ENCODE assay signal across 11 mouse cellular contexts in genomic region chr19:18649955-18650354, GRCm38 (mm10).
"Had no signal": no experiment of that assay in that cellular context is flagged by ENCODE, and none has a peak within 500 bp of the region (broad histone marks: within the 10 kb centered on the region; RNA-seq: fewer than 3 reads in every experiment).

No protein-coding gene starts in this region.

- H3K27ac ChIP-seq: limb, embryonic 13.5 days; midbrain, embryonic 12.5 days; stomach, postnatal 0 days had no signal

- ATAC-seq: intestine, embryonic 16.5 days had no signal

- H3K36me3 ChIP-seq: limb, embryonic 13.5 days; midbrain, embryonic 12.5 days had no signal

- H3K27me3 ChIP-seq: limb, embryonic 13.5 days; midbrain, embryonic 12.5 days had no signal

- H3K4me2 ChIP-seq: limb, embryonic 13.5 days; midbrain, embryonic 12.5 days had no signal

- H3K4me3 ChIP-seq: limb, embryonic 13.5 days; midbrain, embryonic 12.5 days had no signal

- H3K9ac ChIP-seq: limb, embryonic 13.5 days; midbrain, embryonic 12.5 days had no signal

- DNase-seq: kidney, adult 8-10 months; kidney, postnatal 25 days; layer of hippocampus, adult 9-11 months; layer of hippocampus, postnatal 36 days; lung, adult 18-20 months; right cerebral cortex, adult 18-20 months; thymus, postnatal 4 days had no signal

- H3K4me1 ChIP-seq: limb, embryonic 13.5 days; midbrain, embryonic 12.5 days had no signal

- H3K9me3 ChIP-seq: limb, embryonic 13.5 days; midbrain, embryonic 12.5 days had no signal
